Mouse (Mus musculus): ENCODE results near the gene Cdc25b. TPM values are rescaled to one million over a fixed set of nuclear protein-coding genes. Genes with fewer than 3 reads are reported as not detected.

Gene Cdc25b
- polyA plus RNA-seq, 1 experiment from 2014 or later, result 76.4 TPM

DNA sequence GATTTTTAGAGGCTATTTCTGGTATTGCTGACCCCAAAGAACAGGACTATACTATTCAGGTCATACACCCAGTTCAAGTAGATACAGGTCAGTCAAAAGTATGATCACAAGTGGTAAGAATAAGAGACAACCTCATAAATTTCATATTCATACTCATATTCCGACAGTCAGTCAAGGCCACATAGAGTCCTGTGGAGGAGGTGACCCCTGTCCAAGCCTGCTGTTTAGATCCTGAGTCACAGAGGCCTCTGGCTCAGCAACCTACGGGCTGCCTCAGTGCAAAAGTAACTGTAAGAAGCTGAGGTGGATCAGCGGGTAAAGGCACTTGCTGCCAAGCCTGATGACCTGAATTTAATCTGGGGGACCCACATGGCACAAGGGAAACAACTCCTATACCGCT lies 32.7 kb upstream of the Cdc25b start:
- Histone ChIP-seq H3K4me1 (replicated peaks; ENCODE audit: control insufficient read depth, insufficient read depth, low read length) (peaks cover 22% of the 10 kb centered on the region), H3K27ac (ENCODE audit: low read depth, low read length) (no peak overlapping the region), H3K36me3 (ENCODE audit: control insufficient read depth, insufficient read depth, low read length) (peaks cover 10% of the 10 kb centered on the region)

DNA sequence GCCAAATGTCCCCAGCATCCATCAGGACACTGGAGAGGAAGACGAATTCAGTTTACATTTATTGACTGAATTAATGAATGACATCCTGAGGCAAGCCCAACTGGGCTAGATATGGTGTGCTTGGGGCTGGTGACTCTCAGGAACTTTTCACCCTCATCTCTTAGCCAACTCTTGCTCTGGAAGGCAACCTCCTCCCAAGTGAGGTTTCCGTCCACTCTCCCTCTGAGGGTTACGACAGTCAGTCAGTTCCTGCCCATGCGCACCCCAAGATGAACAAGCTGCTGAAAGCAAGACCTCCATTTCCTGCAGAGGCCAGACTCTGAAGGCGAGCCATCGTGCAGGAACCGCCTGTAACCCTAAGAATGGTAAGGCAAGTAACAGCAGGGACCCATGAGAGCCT lies 29.8 kb upstream of the Cdc25b start:
- Histone ChIP-seq H3K27me3 (replicated peaks; ENCODE audit: control insufficient read depth, insufficient read depth, low read length) (no peaks in the 10 kb centered on the region), H3K4me3 (ENCODE audit: low read depth, low read length) (no peak overlapping the region), H3K9me3 (ENCODE audit: control insufficient read depth, low read length) (no peaks in the 10 kb centered on the region), H3K4me1 (replicated peaks; ENCODE audit: control insufficient read depth, insufficient read depth, low read length) (peaks cover 29% of the 10 kb centered on the region), H3K36me3 (ENCODE audit: control insufficient read depth, insufficient read depth, low read length) (peaks cover 8% of the 10 kb centered on the region), H3K9ac (ENCODE audit: low read depth, low read length) (no peak overlapping the region), H3K27ac (ENCODE audit: low read depth, low read length) (no peak overlapping the region), H3K4me2 (no peak overlapping the region)
- WGBS, result 90% methylated on average over 7 of the region's 7 CpGs
- ATAC-seq (replicated peaks; ENCODE audit: low FRiP score) (no peak), DNase-seq (ENCODE audit: low spot score) (peak; percentile 28)

More for the DNA sequence above, 32.7 kb upstream of the Cdc25b start:
- 84% methylated on average over 4 of the region's 4 CpGs for WGBS
- no peaks in the 10 kb centered on the region for H3K9me3 ChIP-seq (ENCODE audit: control insufficient read depth, low read length)
- DNase-seq (ENCODE audit: low spot score) (no peak), ATAC-seq (replicated peaks; ENCODE audit: low FRiP score) (no peak)
- no peaks in the 10 kb centered on the region for H3K27me3 ChIP-seq (replicated peaks; ENCODE audit: control insufficient read depth, insufficient read depth, low read length)
- no peak overlapping the region for H3K4me2 ChIP-seq
- H3K9ac ChIP-seq (ENCODE audit: low read depth, low read length), result no peak overlapping the region
- H3K4me3 ChIP-seq (ENCODE audit: low read depth, low read length), result no peak overlapping the region

DNA sequence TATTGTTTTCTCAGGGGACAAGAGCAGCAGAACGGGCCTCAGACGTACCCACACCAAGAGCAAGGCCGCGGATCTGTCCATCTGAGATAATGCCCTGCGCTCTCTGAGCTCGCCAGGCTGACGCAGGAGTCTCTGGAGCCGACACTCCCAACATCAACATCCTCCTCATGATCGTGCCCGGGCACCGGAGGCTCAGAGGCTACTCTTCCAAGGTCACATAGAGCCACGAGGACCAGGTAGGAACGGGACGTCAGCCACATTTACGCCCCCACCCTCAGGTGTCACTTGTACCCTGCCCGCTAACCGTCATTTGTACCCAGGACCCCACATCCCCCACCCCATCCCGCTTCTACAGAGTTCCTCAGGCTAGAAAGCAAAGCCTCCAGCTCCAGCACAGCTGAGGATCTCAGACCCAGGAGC lies 27.2 kb upstream of the Cdc25b start:
- WGBS, result 0% methylated on average over 18 of the region's 18 CpGs
- peak overlapping the region; percentile 78 for H3K9ac ChIP-seq (ENCODE audit: low read depth, low read length)
- no peaks in the 10 kb centered on the region for H3K36me3 ChIP-seq (ENCODE audit: control insufficient read depth, insufficient read depth, low read length)
- H3K27ac ChIP-seq (ENCODE audit: low read depth, low read length), result peak overlapping the region; percentile 88
- H3K9me3 ChIP-seq (ENCODE audit: control insufficient read depth, low read length), result no peaks in the 10 kb centered on the region
- peak; percentile 83 for ATAC-seq (replicated peaks; ENCODE audit: low FRiP score)
- H3K4me2 ChIP-seq, result peak overlapping the region; percentile 86
- H3K4me3 ChIP-seq (ENCODE audit: low read depth, low read length), result peak overlapping the region; percentile 77
- H3K27me3 ChIP-seq (replicated peaks; ENCODE audit: control insufficient read depth, insufficient read depth, low read length), result no peaks in the 10 kb centered on the region
- H3K4me1 ChIP-seq (replicated peaks; ENCODE audit: control insufficient read depth, insufficient read depth, low read length), result peaks cover 26% of the 10 kb centered on the region
- DNase-seq (ENCODE audit: low spot score), result no peak

DNA sequence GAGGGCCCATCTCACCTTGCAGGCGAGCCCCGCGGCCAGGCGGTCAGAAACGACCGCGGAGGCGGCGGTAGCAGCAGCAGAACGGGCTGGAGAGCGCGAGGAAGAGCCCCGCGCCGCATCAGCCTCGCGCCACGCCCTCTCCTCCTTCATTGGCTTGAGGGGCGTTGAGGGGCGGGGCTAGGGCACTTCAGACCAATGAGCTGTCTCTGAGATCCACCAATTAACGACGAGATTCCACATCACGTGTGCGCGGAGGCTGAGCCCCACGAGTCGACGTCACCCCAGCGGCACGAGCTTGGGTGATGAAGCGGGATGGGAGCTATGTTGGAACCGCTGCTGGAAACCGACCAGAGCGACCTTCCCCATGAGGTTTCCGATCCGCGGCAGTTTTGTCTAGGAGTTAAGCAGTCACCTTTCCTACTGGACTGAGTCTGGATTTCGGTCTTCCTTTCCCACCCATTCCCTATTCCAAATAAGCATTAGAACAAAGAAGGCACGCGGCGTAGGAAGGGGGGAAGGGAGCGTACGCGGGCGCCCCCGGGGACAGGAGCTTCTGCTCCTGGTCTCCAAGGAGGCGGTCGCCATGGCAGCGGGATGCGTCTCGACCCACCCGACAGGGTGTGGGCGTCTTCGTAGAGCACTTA lies 26.7 kb upstream of the Cdc25b start, which contains the start of gene 1700037H04Rik:
Gene 1700037H04Rik (minus strand): TSS at position 144 of the 644 bp plus-strand sequence.
- H3K27ac ChIP-seq (ENCODE audit: low read depth, low read length), result peak within 1 kb of the TSS; percentile 88
- ATAC-seq (replicated peaks; ENCODE audit: low FRiP score) (peak; percentile 92), DNase-seq (ENCODE audit: low spot score) (peak; percentile 92)
- peak within 1 kb of the TSS; percentile 77 for H3K4me3 ChIP-seq (ENCODE audit: low read depth, low read length)
- H3K36me3 ChIP-seq (ENCODE audit: control insufficient read depth, insufficient read depth, low read length), result no peaks in the 10 kb centered on the region
- H3K4me1 ChIP-seq (replicated peaks; ENCODE audit: control insufficient read depth, insufficient read depth, low read length), result peaks cover 21% of the 10 kb centered on the region
- WGBS, result under 1% methylated on average over 54 of the region's 54 CpGs
- H3K9ac ChIP-seq (ENCODE audit: low read depth, low read length), result peak within 1 kb of the TSS; percentile 78
- H3K27me3 ChIP-seq (replicated peaks; ENCODE audit: control insufficient read depth, insufficient read depth, low read length), result no peaks in the 10 kb centered on the region
- no peaks in the 10 kb centered on the region for H3K9me3 ChIP-seq (ENCODE audit: control insufficient read depth, low read length)
- peak within 1 kb of the TSS; percentile 86 for H3K4me2 ChIP-seq

DNA sequence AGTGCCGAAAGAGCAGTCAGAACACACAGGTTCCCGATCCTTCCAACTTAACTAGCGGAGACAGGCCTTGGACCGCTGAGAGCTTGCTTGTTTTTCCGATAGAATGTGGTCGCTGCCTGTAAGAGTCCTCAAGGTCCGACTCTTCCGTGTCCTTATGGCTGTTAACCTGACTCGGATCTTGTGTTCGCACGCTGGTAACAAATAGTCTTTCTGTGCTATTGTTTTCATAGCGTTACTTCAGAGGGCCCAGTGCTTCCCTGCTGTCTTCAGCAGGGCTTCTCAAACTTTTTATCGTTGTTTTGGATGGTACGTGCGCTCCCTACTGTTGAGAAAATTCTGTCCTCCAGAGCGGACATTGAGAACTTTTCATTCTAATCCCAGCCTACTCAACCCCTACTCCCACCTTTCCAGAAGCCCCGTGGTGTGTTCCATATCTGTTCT lies 26.1 kb upstream of the Cdc25b start:
- H3K4me2 ChIP-seq, result peak overlapping the region; percentile 86
- DNase-seq (ENCODE audit: low spot score) (no peak), ATAC-seq (replicated peaks; ENCODE audit: low FRiP score) (no peak)
- H3K9me3 ChIP-seq (ENCODE audit: control insufficient read depth, low read length), result no peaks in the 10 kb centered on the region
- H3K36me3 ChIP-seq (ENCODE audit: control insufficient read depth, insufficient read depth, low read length), result no peaks in the 10 kb centered on the region
- H3K4me3 ChIP-seq (ENCODE audit: low read depth, low read length), result peak overlapping the region; percentile 77
- H3K4me1 ChIP-seq (replicated peaks; ENCODE audit: control insufficient read depth, insufficient read depth, low read length), result peaks cover 21% of the 10 kb centered on the region
- H3K27ac ChIP-seq (ENCODE audit: low read depth, low read length), result peak overlapping the region; percentile 81
- WGBS, result under 1% methylated on average over 17 of the region's 17 CpGs
- peak overlapping the region; percentile 71 for H3K9ac ChIP-seq (ENCODE audit: low read depth, low read length)
- no peaks in the 10 kb centered on the region for H3K27me3 ChIP-seq (replicated peaks; ENCODE audit: control insufficient read depth, insufficient read depth, low read length)

DNA sequence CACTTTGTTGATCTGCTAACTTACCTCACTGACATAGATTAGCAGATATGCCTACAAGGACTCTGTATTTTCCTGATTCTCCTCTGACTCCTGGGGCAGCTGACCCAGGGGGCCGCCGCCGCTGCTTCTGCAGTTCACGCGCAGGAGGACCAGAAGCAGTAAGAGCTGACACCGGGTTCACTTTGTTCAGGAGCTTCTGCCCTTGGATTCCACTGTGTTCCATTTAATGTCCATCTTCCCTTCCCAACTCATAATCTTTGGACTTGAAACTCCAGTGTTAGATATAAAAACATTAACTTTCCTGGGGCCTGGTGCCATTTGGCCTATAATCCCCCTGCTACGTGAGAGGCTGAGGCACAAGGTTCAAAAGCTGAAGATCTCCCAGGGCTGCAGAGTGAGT lies 22.8 kb upstream of the Cdc25b start:
- Histone ChIP-seq H3K9ac (ENCODE audit: low read depth, low read length) (no peak overlapping the region), H3K36me3 (ENCODE audit: control insufficient read depth, insufficient read depth, low read length) (no peaks in the 10 kb centered on the region), H3K9me3 (ENCODE audit: control insufficient read depth, low read length) (no peaks in the 10 kb centered on the region), H3K4me2 (no peak overlapping the region), H3K27me3 (replicated peaks; ENCODE audit: control insufficient read depth, insufficient read depth, low read length) (no peaks in the 10 kb centered on the region), H3K27ac (ENCODE audit: low read depth, low read length) (no peak overlapping the region), H3K4me1 (replicated peaks; ENCODE audit: control insufficient read depth, insufficient read depth, low read length) (peaks cover 7% of the 10 kb centered on the region; the same call in 1 of the 2 replicates), H3K4me3 (ENCODE audit: low read depth, low read length) (no peak overlapping the region)
- DNase-seq (ENCODE audit: low spot score) (peak; percentile 30), ATAC-seq (replicated peaks; ENCODE audit: low FRiP score) (no peak)
- 71% methylated on average over 7 of the region's 7 CpGs for WGBS

DNA sequence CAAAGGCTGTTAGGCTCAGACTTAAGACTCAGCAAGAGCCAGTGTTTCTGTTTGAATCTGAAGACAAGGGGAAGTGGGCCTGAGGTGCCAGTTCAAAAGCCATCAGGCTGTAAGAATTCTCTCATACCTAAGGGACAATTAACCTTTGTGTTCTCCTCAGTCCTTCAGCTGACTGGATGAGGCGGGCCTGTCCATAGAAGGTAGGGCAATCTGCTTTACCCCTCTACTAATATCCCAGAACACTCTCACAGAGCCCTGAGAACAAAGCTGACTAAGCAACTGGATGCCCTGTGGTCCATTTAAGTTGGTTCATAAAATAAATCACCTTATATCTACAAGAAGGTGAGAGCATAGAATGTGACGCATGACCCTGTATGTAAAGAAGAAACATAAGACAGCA lies 20.6 kb upstream of the Cdc25b start:
- ATAC-seq (replicated peaks; ENCODE audit: low FRiP score), result no peak
- H3K27me3 ChIP-seq (replicated peaks; ENCODE audit: control insufficient read depth, insufficient read depth, low read length), result peaks cover 21% of the 10 kb centered on the region

DNA sequence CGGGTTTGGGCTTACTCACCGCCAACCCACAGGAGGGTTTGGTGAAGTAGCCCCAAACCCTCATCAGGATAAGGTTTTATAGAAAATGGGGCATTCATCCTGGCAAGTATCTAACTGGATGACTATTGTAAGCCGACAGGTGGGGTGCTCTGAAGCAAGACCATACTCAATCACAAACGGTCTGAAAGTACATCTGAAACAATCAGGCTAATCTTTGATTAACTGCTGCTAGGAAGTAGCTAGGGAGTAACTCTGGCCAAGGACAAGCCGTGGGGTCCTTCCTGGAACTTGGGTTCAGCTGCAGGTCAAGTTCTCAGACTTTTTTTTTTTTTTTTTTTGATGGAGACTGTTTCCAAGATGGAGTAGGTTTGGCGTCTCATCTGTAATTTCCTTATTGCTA lies 18.8 kb upstream of the Cdc25b start:
- H3K27ac ChIP-seq (ENCODE audit: low read depth, low read length), result no peak overlapping the region
- no peak overlapping the region for H3K4me2 ChIP-seq
- no peak overlapping the region for H3K9ac ChIP-seq (ENCODE audit: low read depth, low read length)
- WGBS, result 75% methylated on average over 6 of the region's 6 CpGs
- DNase-seq (ENCODE audit: low spot score), result no peak
- peaks cover 13% of the 10 kb centered on the region; the same call in 1 of the 2 replicates for H3K4me1 ChIP-seq (replicated peaks; ENCODE audit: control insufficient read depth, insufficient read depth, low read length)
- no peak overlapping the region for H3K4me3 ChIP-seq (ENCODE audit: low read depth, low read length)
- H3K9me3 ChIP-seq (ENCODE audit: control insufficient read depth, low read length), result no peaks in the 10 kb centered on the region
- H3K27me3 ChIP-seq (replicated peaks; ENCODE audit: control insufficient read depth, insufficient read depth, low read length), result peaks cover 39% of the 10 kb centered on the region
- no peak for ATAC-seq (replicated peaks; ENCODE audit: low FRiP score)
- no peaks in the 10 kb centered on the region for H3K36me3 ChIP-seq (ENCODE audit: control insufficient read depth, insufficient read depth, low read length)

More for the DNA sequence above, 20.6 kb upstream of the Cdc25b start:
- Histone ChIP-seq H3K9ac (ENCODE audit: low read depth, low read length) (no peak overlapping the region), H3K36me3 (ENCODE audit: control insufficient read depth, insufficient read depth, low read length) (no peaks in the 10 kb centered on the region), H3K27ac (ENCODE audit: low read depth, low read length) (no peak overlapping the region), H3K9me3 (ENCODE audit: control insufficient read depth, low read length) (no peaks in the 10 kb centered on the region), H3K4me2 (no peak overlapping the region), H3K4me3 (ENCODE audit: low read depth, low read length) (no peak overlapping the region), H3K4me1 (replicated peaks; ENCODE audit: control insufficient read depth, insufficient read depth, low read length) (no peaks in the 10 kb centered on the region)
- 97% methylated on average over 2 of the region's 2 CpGs for WGBS
- DNase-seq (ENCODE audit: low spot score), result no peak

DNA sequence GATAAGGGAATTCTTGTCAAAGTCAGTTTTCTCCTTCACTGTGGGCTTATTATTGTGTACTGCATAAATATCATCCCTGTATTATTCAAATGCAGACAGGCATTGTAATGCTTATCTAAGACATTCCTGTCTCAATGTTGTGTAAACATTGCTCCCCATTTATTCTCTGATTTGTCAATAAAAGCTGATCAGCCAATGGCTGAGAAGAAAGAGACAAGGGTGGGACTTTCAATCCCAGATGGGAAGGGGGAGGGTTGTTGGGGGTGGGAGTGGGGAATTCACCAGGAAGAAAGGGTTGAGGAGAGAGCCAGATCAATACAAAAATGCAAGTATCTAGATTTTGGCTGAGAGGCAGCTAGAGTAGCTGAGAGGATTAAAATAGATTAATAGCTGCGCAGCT lies 17.8 kb upstream of the Cdc25b start:
- 65% methylated on average over 1 of the region's 1 CpGs for WGBS
- H3K4me3 ChIP-seq (ENCODE audit: low read depth, low read length), result no peak overlapping the region
- no peak overlapping the region for H3K9ac ChIP-seq (ENCODE audit: low read depth, low read length)

More for the DNA sequence above, 17.8 kb upstream of the Cdc25b start:
- Histone ChIP-seq H3K27ac (ENCODE audit: low read depth, low read length) (no peak overlapping the region), H3K27me3 (replicated peaks; ENCODE audit: control insufficient read depth, insufficient read depth, low read length) (peaks cover 49% of the 10 kb centered on the region), H3K9me3 (ENCODE audit: control insufficient read depth, low read length) (no peaks in the 10 kb centered on the region), H3K4me2 (no peak overlapping the region), H3K4me1 (replicated peaks; ENCODE audit: control insufficient read depth, insufficient read depth, low read length) (peaks cover 13% of the 10 kb centered on the region; the same call in 1 of the 2 replicates), H3K36me3 (ENCODE audit: control insufficient read depth, insufficient read depth, low read length) (no peaks in the 10 kb centered on the region)
- no peak for DNase-seq (ENCODE audit: low spot score)
- no peak for ATAC-seq (replicated peaks; ENCODE audit: low FRiP score)

Measured in liver, embryonic 11.5 days (tissue).